Mouse (Mus musculus) lung, postnatal 0 days (tissue): ENCODE data around the gene Olfr806.

ENCODE experiments used
- CTCF ChIP-seq: IDR thresholded peaks from 2 replicates; pipeline ENCODE4 v1.5.1; 2016; ENCODE audit warnings: antibody characterized with exemption, mild to moderate bottlenecking
- EP300 ChIP-seq: IDR thresholded peaks from 2 replicates; pipeline ENCODE4 v1.6.1; 2016; ENCODE audit warnings: antibody characterized with exemption, mild to moderate bottlenecking, control low read depth

- TF ChIP-seq EP300 (no peak), CTCF (no peak)
Measured at GRCm38 (mm10) chr10:129774338-129774737, 32.6 kb upstream of the Olfr806 start, which contains the start of gene Olfr809.
